Comparison of ENCODE assay signal across 8 mouse cellular contexts in the genomic region with DNA sequence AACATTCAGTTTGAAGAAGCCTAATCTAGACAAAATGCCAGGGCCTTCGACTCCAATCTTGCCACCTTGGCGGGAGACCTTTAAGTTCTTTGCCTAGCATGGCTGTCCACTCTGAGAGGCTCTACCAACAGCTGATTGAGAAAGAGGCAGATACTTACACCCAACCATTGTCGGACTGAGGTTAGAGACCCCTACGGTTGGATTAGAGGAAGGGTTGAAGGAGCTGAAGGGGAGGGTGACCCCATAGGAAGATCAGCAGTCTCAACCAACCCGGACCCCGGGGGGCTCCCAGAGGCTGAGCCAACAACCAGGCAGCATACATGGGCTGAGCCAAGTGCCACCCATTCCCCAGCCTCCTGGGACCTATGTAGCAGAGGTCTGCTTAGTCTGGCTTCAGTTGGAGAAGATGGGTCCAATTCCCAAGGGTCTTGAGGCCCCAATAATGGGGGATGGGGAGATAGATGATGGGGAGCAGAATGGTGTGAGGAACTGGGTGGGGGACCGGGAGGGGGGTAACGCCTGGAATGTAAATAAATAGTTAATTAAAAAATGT. TPM values are rescaled to one million over a fixed set of nuclear protein-coding genes. Genes with fewer than 3 reads are reported as not detected.
DNase-seq lines count a peak whose midpoint lies in the region; ATAC-seq and TF ChIP-seq lines count a peak whose summit lies in the region.

No protein-coding gene starts in this region.

- 60% methylated on average over 8 of the region's 8 CpGs for WGBS in thymus, adult 2 months
- 57% methylated on average over 8 of the region's 8 CpGs for WGBS in heart, postnatal 0 days
- WGBS in liver, embryonic 11.5 days = 51% methylated on average over 8 of the region's 8 CpGs
- 51% methylated on average over 8 of the region's 8 CpGs for WGBS in stomach, embryonic 16.5 days

- no peak overlapping the region for H3K27ac ChIP-seq in thymus, adult 2 months (ENCODE audit: control insufficient read depth, insufficient read depth, low read length)
- peak overlapping the region; percentile 96; the same call in 1 of the 2 replicates for H3K27ac ChIP-seq in heart, postnatal 0 days (ENCODE audit: low read depth)
- H3K27ac ChIP-seq in liver, embryonic 11.5 days (ENCODE audit: low read depth, low read length) = no peak overlapping the region
- no peak overlapping the region for H3K27ac ChIP-seq in stomach, embryonic 16.5 days (ENCODE audit: low read length)

- no peaks in the 10 kb centered on the region for H3K27me3 ChIP-seq in thymus, adult 2 months (ENCODE audit: control insufficient read depth, insufficient read depth, low read length)
- H3K27me3 ChIP-seq in heart, postnatal 0 days (ENCODE audit: control insufficient read depth, insufficient read depth, low read length) = no peaks in the 10 kb centered on the region
- H3K27me3 ChIP-seq in liver, embryonic 11.5 days (replicated peaks; ENCODE audit: control insufficient read depth, insufficient read depth, low read length) = no peaks in the 10 kb centered on the region
- no peaks in the 10 kb centered on the region for H3K27me3 ChIP-seq in stomach, embryonic 16.5 days (ENCODE audit: control insufficient read depth, insufficient read depth, low read length)

- no peaks in the 10 kb centered on the region for H3K9me3 ChIP-seq in heart, postnatal 0 days (replicated peaks; ENCODE audit: control insufficient read depth, low read length)
- H3K9me3 ChIP-seq in liver, embryonic 11.5 days (ENCODE audit: control insufficient read depth, low read length) = no peaks in the 10 kb centered on the region
- H3K9me3 ChIP-seq in stomach, embryonic 16.5 days (replicated peaks; ENCODE audit: control insufficient read depth, low read length) = no peaks in the 10 kb centered on the region

- no peak for TF ChIP-seq CTCF in thymus, adult 2 months (IDR thresholded peaks at IDR 0.05; ENCODE audit: borderline replicate concordance, control insufficient read depth, extremely low read depth, insufficient read depth, low read length, poor library complexity)
- no peak for TF ChIP-seq CTCF in heart, postnatal 0 days (IDR thresholded peaks at IDR 0.05; ENCODE audit: low read depth)

- peaks cover 7% of the 10 kb centered on the region for H3K4me1 ChIP-seq in thymus, adult 2 months (replicated peaks; ENCODE audit: control insufficient read depth, insufficient read depth, low read length)
- peaks cover 15% of the 10 kb centered on the region for H3K4me1 ChIP-seq in heart, postnatal 0 days (ENCODE audit: control insufficient read depth, insufficient read depth)
- H3K4me1 ChIP-seq in liver, embryonic 11.5 days (replicated peaks; ENCODE audit: control insufficient read depth, insufficient read depth, low read length) = peaks cover 4% of the 10 kb centered on the region; the same call in 1 of the 2 replicates
- H3K4me1 ChIP-seq in stomach, embryonic 16.5 days (ENCODE audit: control insufficient read depth, insufficient read depth, low read length) = 0 out of 2 replicates have a peak, but pooled peaks cover 5% of the 10 kb centered on the region

- H3K36me3 ChIP-seq in thymus, adult 2 months (ENCODE audit: control insufficient read depth, insufficient read depth, low read length) = no peaks in the 10 kb centered on the region
- no peaks in the 10 kb centered on the region for H3K36me3 ChIP-seq in heart, postnatal 0 days (replicated peaks; ENCODE audit: control insufficient read depth, insufficient read depth, low read length)
- no peaks in the 10 kb centered on the region for H3K36me3 ChIP-seq in liver, embryonic 11.5 days (ENCODE audit: control insufficient read depth, insufficient read depth, low read length)
- no peaks in the 10 kb centered on the region for H3K36me3 ChIP-seq in stomach, embryonic 16.5 days (ENCODE audit: control insufficient read depth, insufficient read depth, low read length)

- no peak for TF ChIP-seq EP300 in heart, postnatal 0 days (IDR thresholded peaks at IDR 0.05; ENCODE audit: low read depth)

- H3K9ac ChIP-seq in heart, postnatal 0 days (replicated peaks; ENCODE audit: low read depth, low read length) = peak overlapping the region; percentile 98; the same call in 1 of the 2 replicates
- H3K9ac ChIP-seq in liver, embryonic 11.5 days (ENCODE audit: low read depth, low read length) = peak overlapping the region; percentile 93
- peak overlapping the region; percentile 92 for H3K9ac ChIP-seq in stomach, embryonic 16.5 days (ENCODE audit: low read length)

- no peak for TF ChIP-seq POLR2A in thymus, adult 2 months (IDR thresholded peaks at IDR 0.05; ENCODE audit: control insufficient read depth, extremely low read depth, insufficient read depth, low read length, poor library complexity)

- peak overlapping the region; percentile 84 for H3K4me2 ChIP-seq in heart, postnatal 0 days (ENCODE audit: low read depth, low read length)
- peak overlapping the region; percentile 65 for H3K4me2 ChIP-seq in liver, embryonic 11.5 days
- H3K4me2 ChIP-seq in stomach, embryonic 16.5 days (ENCODE audit: low read depth, low read length) = peak overlapping the region; percentile 61

- DNase-seq in adrenal gland, postnatal 10 days = peak; percentile 15
- no peak for DNase-seq in adrenal gland, adult 18-20 months (ENCODE audit: low spot score in 2 of 2)
- no peak for DNase-seq in thymus, adult 2 months
- no peak for DNase-seq in thymus, postnatal 0 days (ENCODE audit: low spot score)
- DNase-seq in heart, postnatal 0 days (ENCODE audit: low spot score) = no peak
- no peak for DNase-seq in liver, embryonic 11.5 days (ENCODE audit: low spot score)
- DNase-seq in urinary bladder, postnatal 25 days (ENCODE audit: low spot score) = no peak

- peak overlapping the region; percentile 100 for H3K4me3 ChIP-seq in thymus, adult 2 months (ENCODE audit: control insufficient read depth, insufficient read depth, low read length)
- peak overlapping the region; percentile 100 for H3K4me3 ChIP-seq in heart, postnatal 0 days (ENCODE audit: low read depth, low read length)
- peak overlapping the region; percentile 84 for H3K4me3 ChIP-seq in liver, embryonic 11.5 days (ENCODE audit: low read depth, low read length)
- H3K4me3 ChIP-seq in stomach, embryonic 16.5 days (replicated peaks; ENCODE audit: low read length) = peak overlapping the region; percentile 94

- ATAC-seq in heart, postnatal 0 days (ENCODE audit: insufficient read depth, low read depth) = peak; percentile 39
- peak; percentile 65 for ATAC-seq in liver, embryonic 11.5 days (replicated peaks; ENCODE audit: low FRiP score)
- peak; percentile 42; the same call in 1 of the 2 replicates for ATAC-seq in stomach, embryonic 16.5 days (ENCODE audit: insufficient read depth, low FRiP score)

RNA-seq across cellular contexts. Expression of a gene that starts 0.5 kb away (rescaled TPM):
- total RNA-seq in adrenal gland, postnatal 10 days (2021) = 10 to 100 TPM; 54.5 to 63.3 TPM
- total RNA-seq in adrenal gland, adult 18-20 months (2021) = 10 to 100 TPM; 43.2 to 57.4 TPM
- polyA plus RNA-seq in thymus, adult 2 months (2012; rRNA removed) = 17.4 and 17.8 TPM in 2 replicates
- 122 and 124 TPM in 2 replicates for polyA plus RNA-seq in thymus, postnatal 0 days (2015; fragmentation: Nextera tagmentation; extraction: Ambion mirVana)
- total RNA-seq in heart, postnatal 0 days (2014; rRNA removed; ENCODE audit: low replicate concordance) = 24.7 and 28.1 TPM in 2 replicates
- polyA plus RNA-seq in heart, postnatal 0 days (2015; fragmentation: Nextera tagmentation; extraction: Ambion mirVana) = 82.4 and 83.6 TPM in 2 replicates
- polyA plus RNA-seq in liver, embryonic 11.5 days (2014; fragmentation: Nextera tagmentation; extraction: Ambion mirVana) = 91.8 and 101 TPM in 2 replicates
- polyA plus RNA-seq in stomach, embryonic 16.5 days (2015; fragmentation: Nextera tagmentation; extraction: Ambion mirVana) = 90.2 and 102 TPM in 2 replicates

RNA-seq across cellular contexts. Expression of a gene that starts 45.5 kb away (rescaled TPM):
- 10 to 100 TPM; 35.0 to 38.5 TPM for total RNA-seq in adrenal gland, postnatal 10 days (2021)
- total RNA-seq in adrenal gland, adult 18-20 months (2021) = 10 to 100 TPM; 51.9 to 56.6 TPM
- 3.7 and 4.4 TPM in 2 replicates for polyA plus RNA-seq in thymus, adult 2 months (2012; rRNA removed)
- 73.9 and 75.0 TPM in 2 replicates for polyA plus RNA-seq in thymus, postnatal 0 days (2015; fragmentation: Nextera tagmentation; extraction: Ambion mirVana)
- total RNA-seq in heart, postnatal 0 days (2014; rRNA removed; ENCODE audit: low replicate concordance) = 9.7 and 24.5 TPM in 2 replicates
- 49.8 and 54.3 TPM in 2 replicates for polyA plus RNA-seq in heart, postnatal 0 days (2015; fragmentation: Nextera tagmentation; extraction: Ambion mirVana)
- 124 and 126 TPM in 2 replicates for polyA plus RNA-seq in liver, embryonic 11.5 days (2014; fragmentation: Nextera tagmentation; extraction: Ambion mirVana)
- polyA plus RNA-seq in stomach, embryonic 16.5 days (2015; fragmentation: Nextera tagmentation; extraction: Ambion mirVana) = 63.6 and 70.0 TPM in 2 replicates
